Mouse (Mus musculus): ENCODE results near the gene Svop. TPM values are rescaled to one million over a fixed set of nuclear protein-coding genes. Genes with fewer than 3 reads are reported as not detected.

Svop gene
- total and polyA plus RNA-seq, 2 experiments from 2014 or later: not detected

DNA sequence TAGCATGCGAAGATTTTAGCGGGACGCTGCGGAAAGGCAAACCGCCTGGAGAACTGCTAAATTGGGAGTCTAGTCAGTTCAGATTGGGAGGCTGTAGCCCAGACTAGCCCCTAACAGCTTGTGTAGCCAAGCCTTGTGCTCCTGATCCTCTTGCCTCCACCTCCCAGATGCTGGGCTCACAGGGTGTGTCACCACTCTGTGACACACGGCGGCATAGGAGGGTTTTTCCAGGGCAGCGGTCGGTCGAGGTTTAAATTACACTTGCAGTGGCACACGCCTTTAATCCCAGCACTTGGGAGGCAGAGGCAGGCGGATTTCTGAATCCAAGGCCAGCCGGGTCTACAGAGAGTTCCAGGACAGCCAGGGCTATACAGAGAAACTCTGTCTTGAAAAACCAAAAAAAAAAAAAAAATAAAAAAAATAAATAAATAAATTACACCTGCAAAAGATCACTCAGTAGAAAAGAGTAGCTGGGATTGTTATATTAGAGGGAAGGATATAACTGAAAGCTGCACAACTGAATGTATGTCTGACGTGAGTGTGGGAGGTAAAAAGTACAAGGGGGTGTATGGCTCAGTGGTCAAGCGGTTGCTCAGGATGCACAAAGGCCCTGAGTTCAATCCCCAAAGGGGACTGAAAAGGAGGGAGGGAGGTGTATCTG is 38.3 kb upstream of the Svop start:
- WGBS: 80% methylated on average over 15 of the region's 15 CpGs
- peak overlapping the region; percentile 95 for H3K4me2 ChIP-seq (ENCODE audit: low read depth, low read length)
- H3K27ac ChIP-seq (ENCODE audit: low read depth): no peak overlapping the region
- H3K27me3 ChIP-seq (ENCODE audit: control insufficient read depth, insufficient read depth, low read length): no peaks in the 10 kb centered on the region
- no peaks in the 10 kb centered on the region for H3K9me3 ChIP-seq (replicated peaks; ENCODE audit: control insufficient read depth, low read length)
- no peak for ATAC-seq (ENCODE audit: insufficient read depth, low read depth)
- no peaks in the 10 kb centered on the region for H3K36me3 ChIP-seq (replicated peaks; ENCODE audit: control insufficient read depth, insufficient read depth, low read length)
- peaks cover 18% of the 10 kb centered on the region for H3K4me1 ChIP-seq (ENCODE audit: control insufficient read depth, insufficient read depth)
- peak overlapping the region; percentile 64; the same call in 1 of the 2 replicates for H3K4me3 ChIP-seq (ENCODE audit: low read depth, low read length)
- no peak for DNase-seq (ENCODE audit: low spot score)
- TF ChIP-seq CTCF (IDR thresholded peaks at IDR 0.05; ENCODE audit: low read depth): no peak
- no peak for TF ChIP-seq EP300 (IDR thresholded peaks at IDR 0.05; ENCODE audit: low read depth)
- H3K9ac ChIP-seq (replicated peaks; ENCODE audit: low read depth, low read length): no peak overlapping the region

GRCm38 (mm10) chr5:114127374-114128349 is 36.3 kb upstream of the Svop start, which contains the start of gene Alkbh2:
Alkbh2 (minus strand) TSS chr5:114128218.
- Histone ChIP-seq H3K9me3 (replicated peaks; ENCODE audit: control insufficient read depth, low read length) (no peaks in the 10 kb centered on the region), H3K27me3 (ENCODE audit: control insufficient read depth, insufficient read depth, low read length) (no peaks in the 10 kb centered on the region), H3K36me3 (replicated peaks; ENCODE audit: control insufficient read depth, insufficient read depth, low read length) (peaks cover 17% of the 10 kb centered on the region), H3K9ac (replicated peaks; ENCODE audit: low read depth, low read length) (peak within 1 kb of the TSS; percentile 52), H3K4me2 (ENCODE audit: low read depth, low read length) (peak within 1 kb of the TSS; percentile 96), H3K4me3 (ENCODE audit: low read depth, low read length) (peak within 1 kb of the TSS; percentile 62), H3K27ac (ENCODE audit: low read depth) (peak within 1 kb of the TSS; percentile 81), H3K4me1 (ENCODE audit: control insufficient read depth, insufficient read depth) (peaks cover 8% of the 10 kb centered on the region)
- TF ChIP-seq EP300 (IDR thresholded peaks at IDR 0.05; ENCODE audit: low read depth) (no peak), CTCF (IDR thresholded peaks at IDR 0.05; ENCODE audit: low read depth) (peak; percentile 93)
- 1% methylated on average over 68 of the region's 69 CpGs for WGBS
- DNase-seq (ENCODE audit: low spot score) (peak; percentile 48), ATAC-seq (ENCODE audit: insufficient read depth, low read depth) (peak; percentile 18; the same call in 1 of the 2 replicates)

- Histone ChIP-seq H3K4me1 (ENCODE audit: control insufficient read depth, insufficient read depth) (peaks cover 4% of the 10 kb centered on the region; the same call in 1 of the 2 replicates), H3K4me3 (ENCODE audit: low read depth, low read length) (no peak overlapping the region), H3K27ac (ENCODE audit: low read depth) (no peak overlapping the region), H3K9me3 (replicated peaks; ENCODE audit: control insufficient read depth, low read length) (no peaks in the 10 kb centered on the region), H3K36me3 (replicated peaks; ENCODE audit: control insufficient read depth, insufficient read depth, low read length) (peaks cover 27% of the 10 kb centered on the region), H3K9ac (replicated peaks; ENCODE audit: low read depth, low read length) (no peak overlapping the region), H3K4me2 (ENCODE audit: low read depth, low read length) (peak overlapping the region; percentile 96; the same call in 1 of the 2 replicates), H3K27me3 (ENCODE audit: control insufficient read depth, insufficient read depth, low read length) (no peaks in the 10 kb centered on the region)
- ATAC-seq (ENCODE audit: insufficient read depth, low read depth): no peak
- TF ChIP-seq EP300 (IDR thresholded peaks at IDR 0.05; ENCODE audit: low read depth): no peak
- TF ChIP-seq CTCF (IDR thresholded peaks at IDR 0.05; ENCODE audit: low read depth): no peak
- no peak for DNase-seq (ENCODE audit: low spot score)
- 79% methylated on average over 7 of the region's 7 CpGs for WGBS
Observed at GRCm38 (mm10) chr5:114126499-114127244, 35.3 kb upstream of the Svop start.

- no peak for DNase-seq (ENCODE audit: low spot score)
- 90% methylated on average over 3 of the region's 3 CpGs for WGBS
- Histone ChIP-seq H3K27me3 (ENCODE audit: control insufficient read depth, insufficient read depth, low read length) (no peaks in the 10 kb centered on the region), H3K9me3 (replicated peaks; ENCODE audit: control insufficient read depth, low read length) (no peaks in the 10 kb centered on the region), H3K9ac (replicated peaks; ENCODE audit: low read depth, low read length) (no peak overlapping the region), H3K36me3 (replicated peaks; ENCODE audit: control insufficient read depth, insufficient read depth, low read length) (peaks cover 33% of the 10 kb centered on the region), H3K4me3 (ENCODE audit: low read depth, low read length) (no peak overlapping the region), H3K4me1 (ENCODE audit: control insufficient read depth, insufficient read depth) (no peaks in the 10 kb centered on the region), H3K27ac (ENCODE audit: low read depth) (no peak overlapping the region), H3K4me2 (ENCODE audit: low read depth, low read length) (no peak overlapping the region)
- no peak for ATAC-seq (ENCODE audit: insufficient read depth, low read depth)
- TF ChIP-seq CTCF (IDR thresholded peaks at IDR 0.05; ENCODE audit: low read depth) (no peak), EP300 (IDR thresholded peaks at IDR 0.05; ENCODE audit: low read depth) (no peak)
Observed at GRCm38 (mm10) chr5:114126008-114126407, 34.6 kb upstream of the Svop start.

DNA sequence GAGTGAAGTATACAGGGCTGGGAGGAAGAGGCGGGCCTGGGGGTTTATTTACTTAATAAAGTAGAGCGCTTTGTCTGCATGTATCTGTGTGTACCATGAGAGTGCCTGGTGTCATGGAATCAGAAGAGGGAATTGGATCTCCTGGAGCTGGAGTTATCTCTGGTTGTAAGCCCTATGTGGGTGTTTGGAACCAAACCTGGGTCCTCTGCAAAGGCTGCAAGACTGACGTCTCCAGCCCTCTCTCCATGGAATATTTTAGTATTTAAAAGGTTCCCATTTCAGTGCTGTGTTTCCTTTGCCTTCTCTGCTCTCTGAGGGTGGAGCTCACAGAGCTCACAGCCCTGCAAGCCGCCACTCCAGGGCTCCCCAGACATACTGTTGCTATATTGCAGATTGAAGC is 28.4 kb upstream of the Svop start:
- no peak for DNase-seq (ENCODE audit: low spot score)
- no peak for TF ChIP-seq EP300 (IDR thresholded peaks at IDR 0.05; ENCODE audit: low read depth)
- no peak for TF ChIP-seq CTCF (IDR thresholded peaks at IDR 0.05; ENCODE audit: low read depth)
- Histone ChIP-seq H3K9ac (replicated peaks; ENCODE audit: low read depth, low read length) (no peak overlapping the region), H3K9me3 (replicated peaks; ENCODE audit: control insufficient read depth, low read length) (no peaks in the 10 kb centered on the region), H3K4me2 (ENCODE audit: low read depth, low read length) (no peak overlapping the region), H3K4me3 (ENCODE audit: low read depth, low read length) (no peak overlapping the region), H3K4me1 (ENCODE audit: control insufficient read depth, insufficient read depth) (no peaks in the 10 kb centered on the region), H3K27ac (ENCODE audit: low read depth) (no peak overlapping the region), H3K36me3 (replicated peaks; ENCODE audit: control insufficient read depth, insufficient read depth, low read length) (peaks cover 75% of the 10 kb centered on the region), H3K27me3 (ENCODE audit: control insufficient read depth, insufficient read depth, low read length) (no peaks in the 10 kb centered on the region)
- WGBS: 84% methylated on average over 4 of the region's 4 CpGs
- no peak for ATAC-seq (ENCODE audit: insufficient read depth, low read depth)
